Mouse (Mus musculus) lung, adult 2 months (tissue): ENCODE measurements at regions not wholly inside any gene's neighbourhood (a gene's known extent, or its start where the extent isn't known, plus 50 kb on each side); places are given as distances from the start of the nearest gene placed in this dataset.

Source experiments
- CTCF ChIP-seq: fragments of 200-500 bp; IDR thresholded peaks from 2 replicates; pipeline ENCODE4 v1.5.1; 2011; ENCODE audit warnings: mild to moderate bottlenecking, low read length, control low read depth; ENCODE audit not compliant: insufficient read depth
- POLR2A ChIP-seq: fragments of 200-500 bp; IDR thresholded peaks from 2 replicates; pipeline ENCODE4 v1.6.1; 2011; ENCODE audit warnings: low read depth, mild to moderate bottlenecking, control low read depth, low read length, borderline replicate concordance; ENCODE audit errors: extremely low read depth

GRCm38 (mm10) chr5:72245382-72245781, 77.4 kb upstream of the Commd8 start:
- TF ChIP-seq POLR2A (no peak), CTCF (no peak)
